Mouse (Mus musculus): ENCODE results near the gene Syt5.
"Not testable (repeated sequence)": the region's sequence is repeated elsewhere in the genome, so short reads cannot be mapped to it uniquely, and the experiment has no call there.

Gene Syt5

DNA sequence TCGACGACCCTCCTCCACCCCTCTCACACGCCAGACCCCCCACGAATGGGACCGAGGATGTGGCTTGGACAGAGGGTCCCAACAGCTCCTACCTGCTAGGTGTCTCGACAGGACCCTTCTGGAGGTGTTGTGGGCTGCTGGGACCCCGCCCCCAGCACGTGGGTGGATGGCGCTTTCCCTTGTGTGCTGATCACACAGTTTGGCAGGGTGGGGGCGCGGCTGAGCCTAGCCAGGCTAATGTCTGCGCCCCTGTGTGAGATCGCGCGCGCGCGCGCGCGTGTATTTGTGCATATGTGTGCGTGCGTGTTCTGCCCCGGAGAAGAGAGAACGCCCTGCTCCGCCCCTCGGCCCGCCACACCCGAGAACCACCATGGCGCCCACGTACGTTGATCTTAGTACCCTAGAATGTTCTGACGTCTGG is at the start of gene Syt5:
TSS of gene Syt5 (minus strand) at position 321 of the 421 bp plus-strand sequence.
- DNase-seq (ENCODE audit: low spot score) = no peak

DNA sequence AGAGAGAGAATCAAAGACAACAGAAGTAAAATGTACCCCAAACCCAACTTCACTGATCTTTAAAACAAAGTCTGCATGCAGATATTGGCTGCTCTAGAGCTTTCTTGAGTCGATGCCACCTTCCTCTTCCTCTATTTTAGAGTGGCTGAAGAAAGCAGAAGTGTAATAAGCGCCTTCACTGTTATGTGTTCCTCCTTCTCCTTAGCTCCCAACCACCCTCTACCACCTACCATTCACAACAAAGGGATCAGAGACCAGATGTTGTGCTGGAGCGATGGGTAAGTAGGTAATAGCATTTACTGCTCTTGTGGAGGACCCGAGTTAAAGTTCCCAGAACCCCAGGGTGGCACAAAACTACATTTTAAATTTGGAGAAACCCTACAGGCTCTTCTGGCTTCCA is 49.7 kb upstream of the Syt5 start:
- DNase-seq (ENCODE audit: low spot score) = not testable (repeated sequence)

DNA sequence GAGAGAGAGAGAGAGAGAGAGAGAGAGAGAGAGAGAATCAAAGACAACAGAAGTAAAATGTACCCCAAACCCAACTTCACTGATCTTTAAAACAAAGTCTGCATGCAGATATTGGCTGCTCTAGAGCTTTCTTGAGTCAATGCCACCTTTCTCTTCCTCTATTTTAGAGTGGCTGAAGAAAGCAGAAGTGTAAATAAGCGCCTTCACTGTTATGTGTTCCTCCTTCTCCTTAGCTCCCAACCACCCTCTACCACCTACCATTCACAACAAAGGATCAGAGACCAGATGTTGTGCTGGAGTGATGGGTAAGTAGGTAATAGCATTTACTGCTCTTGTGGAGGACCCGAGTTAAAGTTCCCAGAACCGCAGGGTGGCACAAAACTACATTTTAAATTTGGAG is 34.1 kb upstream of the Syt5 start:
- DNase-seq (ENCODE audit: low spot score) = not testable (repeated sequence)

DNA sequence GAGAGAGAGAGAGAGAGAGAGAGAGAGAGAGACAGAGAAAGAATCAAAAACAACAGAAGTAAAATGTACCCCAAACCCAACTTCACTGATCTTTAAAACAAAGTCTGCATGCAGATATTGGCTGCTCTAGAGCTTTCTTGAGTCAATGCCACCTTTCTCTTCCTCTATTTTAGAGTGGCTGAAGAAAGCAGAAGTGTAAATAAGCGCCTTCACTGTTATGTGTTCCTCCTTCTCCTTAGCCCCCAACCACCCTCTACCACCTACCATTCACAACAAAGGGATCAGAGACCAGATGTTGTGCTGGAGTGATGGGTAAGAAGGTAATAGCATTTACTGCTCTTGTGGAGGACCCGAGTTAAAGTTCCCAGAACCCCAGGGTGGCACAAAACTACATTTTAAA is 25.0 kb upstream of the Syt5 start:
- not testable (repeated sequence) for DNase-seq (ENCODE audit: low spot score)

DNA sequence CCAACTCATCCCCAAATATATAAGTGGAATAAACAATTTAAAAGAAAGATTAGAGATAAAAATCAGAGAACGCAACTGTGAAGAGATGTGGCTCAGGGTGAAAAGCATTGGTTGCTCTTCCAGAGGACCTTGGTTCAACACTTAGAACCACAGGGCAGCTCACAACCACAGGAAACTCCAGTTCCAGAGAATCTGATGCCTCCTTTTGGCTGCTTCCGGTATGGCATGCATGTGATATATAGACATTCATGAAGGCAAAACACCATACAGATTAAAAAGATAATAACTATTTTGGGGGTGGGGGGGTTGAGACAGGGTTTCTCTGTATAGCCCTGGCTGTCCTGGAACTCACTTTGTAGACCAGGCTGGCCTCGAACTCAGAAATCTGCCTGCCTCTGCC is 15.3 kb upstream of the Syt5 start:
- DNase-seq (ENCODE audit: low spot score) = no peak

DNA sequence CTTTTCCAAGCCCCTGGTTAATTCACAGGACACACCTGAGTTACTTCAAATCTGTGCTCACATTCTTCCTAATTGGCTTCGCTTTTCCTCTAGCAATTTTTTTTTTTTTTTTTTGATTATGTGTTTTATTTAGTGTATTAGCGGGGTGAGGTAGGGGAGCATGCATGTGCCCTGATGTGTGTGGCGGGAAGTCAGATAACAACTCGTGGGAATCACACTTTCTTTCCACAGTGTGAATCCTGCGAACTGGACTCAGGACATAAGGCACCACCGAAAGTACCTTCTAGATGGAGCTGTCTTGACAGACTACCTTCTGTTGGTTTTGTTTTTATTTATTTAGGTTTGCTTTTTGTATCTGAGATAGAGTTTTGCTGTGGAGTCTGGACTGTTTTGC is 9.8 kb upstream of the Syt5 start:
- no peak for DNase-seq (ENCODE audit: low spot score)

DNA sequence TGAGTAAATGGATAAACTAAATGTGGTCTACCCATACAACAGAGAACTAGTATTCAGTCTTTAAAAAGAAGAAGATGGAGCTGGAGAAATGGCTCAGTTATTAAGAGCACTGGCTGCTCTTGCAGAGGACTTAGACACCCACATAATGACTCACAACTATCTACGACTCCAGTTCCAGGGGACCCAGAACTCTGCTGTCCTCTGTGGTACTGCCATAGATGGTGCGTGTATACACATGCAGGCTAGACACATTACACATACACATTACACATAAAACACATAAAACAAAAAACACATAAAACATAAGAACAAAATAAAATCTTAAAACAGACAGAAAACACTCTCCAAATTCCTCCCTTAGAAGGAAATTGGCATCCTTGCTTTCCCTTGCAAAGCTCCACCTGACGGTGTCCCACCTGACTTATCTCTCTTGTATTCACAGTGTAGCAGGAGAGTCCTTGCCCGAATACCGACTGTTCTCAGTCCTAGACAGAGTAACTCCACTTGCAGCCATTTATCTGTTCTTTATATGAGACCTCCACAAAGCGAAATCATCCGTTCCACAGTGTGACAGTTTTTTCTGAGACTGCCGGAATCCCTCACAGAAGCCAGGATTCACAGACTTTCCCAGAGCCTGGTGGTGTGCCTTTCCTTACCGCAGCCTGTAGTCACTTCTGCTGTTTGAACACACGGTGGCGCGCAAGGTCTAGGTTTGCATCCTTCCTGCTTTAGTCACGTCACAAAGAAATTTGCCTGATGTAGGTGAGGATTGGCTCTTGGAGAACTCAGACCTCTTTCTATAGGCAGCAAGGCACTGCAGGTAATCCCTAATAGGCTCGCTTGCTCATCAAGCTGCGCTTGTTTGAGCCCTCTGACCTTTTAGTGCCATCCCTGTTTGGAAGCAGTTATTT is 9.2 kb upstream of the Syt5 start:
- peak; percentile 67 for DNase-seq (ENCODE audit: low spot score)

DNA sequence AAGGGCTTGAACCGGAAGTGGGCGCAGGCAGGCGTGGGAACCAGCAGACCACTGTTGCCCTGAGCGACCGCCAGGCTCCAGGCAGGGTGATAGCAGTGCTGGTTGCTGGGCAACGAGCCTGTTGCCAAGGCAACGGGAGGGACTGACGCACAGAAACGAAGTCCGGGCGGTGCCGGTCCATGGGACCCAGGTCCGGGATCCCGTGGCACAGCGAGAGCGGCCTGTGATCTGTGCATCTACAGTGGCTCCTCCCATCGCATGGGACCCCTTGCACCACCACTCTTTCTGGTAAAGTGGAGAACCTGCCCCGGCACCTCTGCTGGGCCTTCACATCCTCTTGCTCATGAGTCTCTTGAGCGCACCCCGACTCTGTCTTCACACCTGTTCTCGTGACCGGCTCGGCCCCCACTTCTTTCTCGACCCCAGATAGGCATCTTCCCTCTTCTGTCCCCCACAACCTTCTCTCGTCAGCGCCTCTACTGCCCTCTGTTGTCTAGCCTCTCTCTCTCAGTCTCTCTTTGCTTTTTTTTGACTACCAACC is 680 bp downstream of the Syt5 start:
- DNase-seq (ENCODE audit: low spot score) = peak; percentile 86

DNA sequence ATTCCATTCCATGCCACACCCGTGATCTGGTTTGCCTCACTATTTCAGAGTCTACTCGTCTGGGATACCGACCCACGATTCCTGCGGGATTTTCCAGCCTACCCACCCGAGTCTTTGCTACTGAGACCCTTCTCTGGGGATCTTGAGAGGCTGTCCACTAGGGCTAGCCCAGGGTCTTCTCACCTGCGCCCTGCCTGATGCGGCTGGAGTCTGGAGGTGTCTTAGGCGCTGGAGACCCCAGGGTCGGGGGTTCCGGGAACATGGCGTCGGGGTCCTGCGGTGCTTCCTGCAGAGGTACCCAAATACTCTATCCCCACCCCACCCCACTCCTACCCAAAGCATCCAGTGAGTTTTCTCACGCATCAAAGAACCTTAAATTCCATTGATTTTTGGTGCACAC is 1.3 kb downstream of the Syt5 start:
- no peak for DNase-seq (ENCODE audit: low spot score)

DNA sequence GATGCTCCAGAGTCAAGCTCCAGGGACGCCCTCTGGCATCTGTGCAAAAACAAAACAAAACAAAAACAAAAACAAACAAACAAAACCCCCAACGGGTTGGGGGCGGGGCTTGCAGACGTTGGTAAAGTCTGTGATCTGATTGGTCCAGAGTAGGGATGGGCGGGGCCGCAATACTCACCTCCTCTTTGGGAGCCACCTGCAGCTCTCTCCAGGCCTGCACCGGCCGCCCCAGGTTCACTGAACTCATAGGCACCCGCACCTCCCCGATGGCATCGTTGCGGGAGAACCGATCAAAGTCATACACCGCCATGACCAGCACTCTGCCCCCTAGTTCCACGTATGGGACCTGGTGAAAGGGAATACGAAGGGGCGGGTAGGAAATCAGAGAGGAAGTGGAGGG is 5.3 kb downstream of the Syt5 start:
- DNase-seq (ENCODE audit: low spot score) = no peak

DNA sequence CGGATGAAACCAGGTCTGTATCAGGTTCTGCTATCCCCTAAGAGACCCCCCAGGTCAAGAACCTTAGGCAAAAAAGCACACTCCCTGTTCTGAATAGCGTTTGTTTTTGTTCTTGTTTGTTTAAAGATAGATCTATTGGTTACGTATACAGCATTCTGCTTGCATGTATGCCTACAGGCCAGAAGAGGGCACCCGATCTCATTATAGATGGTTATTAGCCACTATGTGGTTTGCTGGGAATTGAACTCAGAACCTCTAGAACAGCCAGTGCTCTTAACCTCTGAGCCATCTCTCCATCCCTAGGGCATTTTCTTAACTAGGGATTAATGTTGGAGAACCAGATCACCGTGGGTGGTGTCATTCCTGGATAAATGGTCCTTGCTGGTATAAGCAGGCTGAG is 6.0 kb downstream of the Syt5 start:
- DNase-seq (ENCODE audit: low spot score) = no peak

DNA sequence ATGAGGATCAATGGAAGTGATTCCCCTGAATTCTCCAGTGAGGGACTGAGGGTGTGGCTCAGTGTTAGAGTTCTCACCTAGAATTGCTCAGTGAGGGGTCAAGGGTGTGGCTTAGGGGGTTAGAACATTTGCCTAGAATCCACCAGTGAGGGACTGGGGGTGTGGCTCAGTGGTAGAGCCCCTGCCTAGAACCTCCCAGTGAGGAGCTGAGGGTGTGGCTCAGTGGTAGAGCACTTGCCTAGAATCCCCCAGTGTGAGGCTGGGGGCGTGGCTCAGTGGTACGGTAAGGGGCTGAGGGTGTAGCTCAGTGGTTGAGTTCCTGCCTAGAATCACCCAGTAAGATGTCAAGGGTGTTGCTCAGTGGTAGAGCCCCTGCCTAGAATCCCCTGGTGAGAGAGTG is 8.3 kb downstream of the Syt5 start:
- no peak for DNase-seq (ENCODE audit: low spot score)

DNA sequence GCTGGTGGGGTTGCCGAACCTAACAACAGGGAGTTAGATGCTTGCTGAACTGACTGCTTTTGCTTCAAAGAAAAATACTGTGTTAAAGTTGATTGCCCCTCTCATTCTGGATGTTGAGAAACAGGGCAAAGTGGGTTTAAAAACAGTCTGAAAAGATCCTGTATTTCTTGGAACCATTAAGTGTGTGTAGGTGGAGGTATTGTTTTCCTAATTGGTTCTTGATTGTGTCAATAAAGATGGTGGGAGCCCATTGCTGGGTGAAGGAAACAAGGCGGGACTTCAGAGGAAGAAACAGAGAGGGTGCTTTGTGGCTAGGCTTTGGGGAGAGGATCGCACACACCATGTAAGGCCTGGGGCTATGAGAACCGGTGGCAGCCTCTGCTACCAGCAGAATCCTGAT is 10.2 kb downstream of the Syt5 start:
- no peak for DNase-seq (ENCODE audit: low spot score)

DNA sequence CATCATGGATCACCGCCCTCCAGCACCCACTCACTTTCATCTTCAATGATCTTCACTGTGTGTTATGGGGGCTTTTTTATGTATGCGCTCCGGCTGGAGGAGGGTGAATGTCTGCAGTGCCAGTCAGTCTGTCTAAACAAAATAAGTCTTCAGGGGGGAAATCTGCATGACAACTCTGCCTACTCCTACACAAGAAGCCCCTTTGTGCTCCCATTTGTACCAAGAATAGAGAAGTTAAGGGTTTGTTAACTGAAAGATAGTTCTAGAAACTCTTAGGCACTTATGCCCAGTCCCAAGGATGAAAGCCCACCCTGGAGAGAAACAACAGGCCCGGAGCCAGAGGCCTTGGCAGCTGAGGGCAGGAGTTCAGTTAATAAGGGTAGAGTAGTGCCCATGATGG is 11.0 kb downstream of the Syt5 start:
- DNase-seq (ENCODE audit: low spot score) = no peak

DNA sequence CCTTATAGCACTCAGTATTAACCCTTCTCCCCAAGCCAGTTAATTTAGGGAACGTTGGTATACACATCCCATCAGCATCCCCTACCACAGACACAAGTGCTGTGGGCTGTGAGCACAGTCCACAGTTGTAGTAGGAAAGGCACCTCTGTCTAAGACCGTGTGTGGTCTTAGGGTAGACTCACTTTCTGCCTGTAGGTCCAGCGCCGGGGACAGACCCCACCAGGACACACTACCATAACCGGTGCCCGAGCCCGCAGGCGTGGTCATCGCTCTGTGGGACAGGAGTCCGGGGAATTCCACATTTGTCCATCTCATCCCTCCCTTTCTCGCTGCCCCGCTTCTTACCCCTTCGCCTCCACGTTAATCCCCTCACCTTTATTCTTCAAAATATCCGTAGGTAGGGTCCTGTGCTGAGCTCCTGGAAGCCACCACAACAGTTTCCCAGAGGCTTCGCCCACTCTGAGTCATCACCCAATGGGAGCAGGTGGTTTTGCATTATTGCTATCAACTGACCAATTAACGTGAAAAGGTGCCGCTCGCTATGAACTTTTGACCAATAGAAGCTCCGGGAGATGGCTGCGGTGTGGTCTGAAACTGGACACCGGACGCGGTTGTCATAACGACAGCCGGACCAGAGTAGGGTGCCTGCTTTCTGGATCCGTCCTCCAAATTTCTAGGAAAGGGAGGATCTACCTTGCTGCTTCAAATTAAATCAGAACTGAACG is 15.2 kb downstream of the Syt5 start, which contains the start of gene Dnaaf3:
TSS of gene Dnaaf3 (minus strand) at position 449 of the 725 bp plus-strand sequence.
- DNase-seq (ENCODE audit: low spot score) = no peak

DNA sequence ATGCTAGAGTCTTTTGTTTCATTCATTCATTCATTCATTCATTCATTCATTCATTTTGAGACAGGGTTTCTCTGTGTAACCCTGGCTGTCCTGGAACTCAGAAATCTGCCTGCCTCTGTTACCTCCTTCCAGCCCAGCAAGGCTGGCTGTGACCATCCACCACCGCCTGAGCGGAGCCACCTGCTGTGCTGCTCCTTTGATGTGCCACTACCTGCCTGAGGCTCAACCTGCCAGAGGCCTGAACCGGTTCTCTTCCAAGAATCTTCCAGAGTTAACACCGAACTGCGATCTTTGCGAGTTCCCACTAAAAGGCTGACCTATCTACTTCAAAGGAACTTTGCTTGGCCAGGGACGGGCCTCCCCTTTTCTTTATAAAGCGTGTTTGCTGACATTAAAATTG is 17.2 kb downstream of the Syt5 start:
- DNase-seq (ENCODE audit: low spot score) = not testable (repeated sequence)

DNA sequence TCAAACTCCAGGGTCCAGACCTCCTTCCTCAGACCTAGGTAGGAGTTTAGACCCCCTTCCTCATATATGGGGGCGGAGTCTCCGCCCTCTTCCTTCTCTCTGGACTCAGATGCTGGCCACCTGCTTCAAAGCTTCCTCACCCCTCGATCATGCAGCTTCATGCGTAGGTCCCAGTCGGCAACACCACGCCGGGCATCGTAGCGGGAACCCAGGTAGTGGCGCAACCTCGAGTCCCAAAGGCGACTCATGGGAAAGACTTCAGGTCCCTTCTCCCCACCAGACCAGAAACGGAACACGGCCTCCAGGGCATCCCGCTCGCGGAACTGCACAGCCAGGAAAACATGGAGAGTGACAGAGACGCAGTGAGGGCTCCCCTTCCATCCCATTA is 20.0 kb downstream of the Syt5 start:
- DNase-seq (ENCODE audit: low spot score) = no peak

DNA sequence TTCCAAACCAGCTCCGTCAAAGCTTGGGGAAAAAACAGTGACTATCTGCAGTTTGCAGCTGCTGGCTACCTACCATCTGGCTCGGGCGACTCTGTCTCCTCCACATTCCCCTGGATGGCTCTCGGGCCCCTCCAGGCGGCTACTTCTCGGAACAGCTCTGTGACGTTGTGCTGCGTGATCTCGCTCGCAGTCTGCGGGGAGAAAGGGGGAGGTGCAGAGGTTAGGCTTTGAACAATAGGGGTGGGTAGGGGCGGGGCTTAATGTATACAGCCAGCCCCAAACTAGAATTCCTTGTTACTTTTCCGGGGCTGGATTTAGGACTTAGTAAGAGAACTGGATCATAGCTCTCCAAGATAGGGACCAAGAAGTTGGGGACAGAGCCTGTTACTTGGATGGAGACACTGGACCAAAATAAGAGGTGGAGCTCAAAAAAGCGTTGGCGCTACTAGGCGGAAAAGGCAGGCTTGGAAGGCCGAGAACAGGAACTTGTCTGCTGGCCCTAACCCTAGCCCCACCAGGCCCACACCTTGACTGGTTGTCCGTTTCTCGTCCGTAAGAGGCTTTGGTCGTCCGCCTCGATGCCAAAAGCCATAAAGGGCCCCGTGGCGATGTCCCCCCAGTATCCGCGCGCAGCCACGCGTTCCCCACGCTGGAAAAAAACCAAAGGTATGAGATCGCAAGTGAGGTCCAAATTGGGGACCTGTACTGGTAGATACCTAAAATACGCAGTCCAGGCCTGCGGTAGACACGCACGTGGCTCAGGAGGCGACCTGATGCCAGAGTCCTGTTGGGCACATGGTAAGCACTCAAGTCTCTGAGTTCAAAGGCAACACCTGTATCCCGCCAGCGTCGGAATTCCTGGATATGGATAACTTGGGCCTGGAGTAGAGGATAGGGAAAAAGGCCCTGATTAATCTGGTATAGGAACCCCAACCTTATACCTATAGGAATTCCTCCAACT is 20.7 kb downstream of the Syt5 start:
- DNase-seq (ENCODE audit: low spot score) = no peak

DNA sequence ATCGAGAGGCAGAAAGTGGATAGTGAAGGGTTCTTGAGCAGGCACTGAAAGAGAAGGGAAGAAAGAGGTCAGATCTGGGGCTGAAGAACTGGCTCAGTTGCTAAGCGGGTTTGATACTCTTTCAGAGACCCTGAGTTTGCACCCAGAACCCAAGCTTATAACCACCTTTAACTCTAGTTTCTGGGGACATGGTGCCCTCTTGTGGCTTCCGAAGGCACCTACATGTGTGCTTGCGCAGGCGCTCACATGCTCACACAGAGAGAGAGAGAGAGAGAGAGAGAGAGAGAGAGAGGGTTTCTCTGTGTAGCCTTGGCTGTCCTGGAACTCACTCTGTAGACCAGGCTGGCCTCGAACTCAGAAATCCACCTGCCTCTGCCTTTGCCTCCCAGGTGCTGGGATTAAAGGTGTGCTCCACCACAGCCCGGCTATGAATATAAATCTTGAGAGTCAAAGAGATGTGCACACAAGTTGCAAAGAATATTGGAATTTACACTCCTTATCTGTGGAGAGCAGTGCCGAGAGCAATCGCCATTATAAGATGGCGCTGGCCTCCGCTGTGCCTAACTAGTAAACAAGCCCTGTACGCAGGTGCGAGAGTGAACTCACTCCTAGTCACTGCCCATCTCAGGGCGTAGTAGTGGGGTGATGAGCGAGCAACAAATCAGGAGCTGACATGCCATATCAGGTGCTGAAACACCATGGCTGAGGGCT is 23.0 kb downstream of the Syt5 start, which contains the start of gene Tnni3:
TSS of gene Tnni3 (minus strand) at position 18 of the 711 bp plus-strand sequence.
- not testable (repeated sequence) for DNase-seq (ENCODE audit: low spot score)

DNA sequence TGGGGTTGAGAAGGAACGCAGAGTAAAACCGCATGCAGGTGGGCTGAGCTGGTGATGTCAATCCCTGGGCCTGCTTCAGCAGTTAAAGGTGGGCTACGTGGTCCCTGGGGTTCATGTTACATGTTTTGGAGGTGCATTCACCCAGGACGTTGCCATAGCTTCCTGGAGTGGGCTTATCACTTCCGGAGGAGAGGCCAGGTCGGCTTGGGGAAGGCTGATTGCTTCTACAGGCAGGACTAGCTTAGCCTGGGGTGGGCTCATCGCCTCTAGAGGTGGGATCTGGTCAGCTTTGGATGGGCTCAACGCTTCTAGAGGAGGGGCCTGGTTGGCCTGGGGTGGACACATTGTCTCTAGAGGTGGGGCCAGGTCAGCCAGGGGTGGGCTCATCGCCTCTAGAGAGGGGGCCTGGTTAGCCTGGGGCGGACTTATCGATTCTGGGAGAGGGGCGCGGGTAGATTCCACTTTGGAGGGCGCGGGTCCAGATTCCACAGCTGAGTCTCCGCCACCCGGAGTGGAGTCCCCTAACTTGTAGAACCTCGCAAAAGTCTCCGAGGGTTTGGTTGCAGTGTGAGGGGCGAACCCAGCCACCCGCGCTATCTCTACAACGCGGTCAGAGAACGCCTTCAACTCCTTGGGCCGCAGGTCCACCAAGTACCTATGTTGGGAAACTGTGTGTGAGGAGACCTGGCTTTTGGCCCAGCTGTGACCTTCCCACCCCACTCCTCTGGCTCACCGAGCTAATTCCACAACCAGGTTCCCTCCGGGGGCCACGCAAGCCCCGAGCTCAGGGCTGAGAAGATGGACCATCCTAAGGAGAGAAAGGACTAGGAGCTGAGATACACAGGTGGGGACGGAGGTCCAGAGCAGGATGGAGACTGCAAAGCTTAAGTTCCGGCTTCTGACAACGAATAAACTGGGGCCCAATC is 23.9 kb downstream of the Syt5 start:
- no peak for DNase-seq (ENCODE audit: low spot score)

All from layer of hippocampus, adult 9-10 months (tissue).